Mouse (Mus musculus) heart, postnatal 0 days (tissue): ENCODE measurements around the gene Polg2.

Experiments used
- CTCF ChIP-seq: IDR thresholded peaks from 2 replicates; pipeline ENCODE4 v1.5.1; 2016; ENCODE audit warnings: antibody characterized with exemption, control low read depth, low read depth
- EP300 ChIP-seq: IDR thresholded peaks from 2 replicates; pipeline ENCODE4 v1.6.1; 2016; ENCODE audit warnings: antibody characterized with exemption, low read depth

DNA sequence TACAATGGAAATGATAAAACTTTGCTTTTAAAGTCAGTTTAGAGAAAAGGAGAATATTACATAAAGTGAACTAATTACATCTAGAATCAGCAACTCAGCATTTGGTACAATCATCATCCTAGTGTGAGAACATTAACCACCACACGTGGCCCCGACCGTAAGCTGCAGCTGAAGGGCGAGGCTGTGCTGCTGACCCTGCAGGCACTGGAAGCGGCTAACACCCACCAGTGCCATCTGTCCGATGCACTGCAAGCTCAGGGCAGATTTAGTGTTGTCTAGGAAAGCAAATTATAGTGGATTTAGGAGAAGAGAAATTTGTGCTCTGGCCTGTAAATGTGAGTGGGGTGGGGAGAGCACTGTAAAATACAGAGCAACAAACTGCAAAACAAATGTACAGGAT, 40.9 kb upstream of the Polg2 start:
- TF ChIP-seq EP300 (no peak), CTCF (no peak)
